Mouse (Mus musculus) intestine, postnatal 0 days (tissue): ENCODE results near the gene Tshr. TPM values are rescaled to one million over a fixed set of nuclear protein-coding genes. Genes with fewer than 3 reads are reported as not detected.
"Not testable (repeated sequence)": the region's sequence is repeated elsewhere in the genome, so short reads cannot be mapped to it uniquely, and the experiment has no call there.

Experiments
- ATAC-seq: fragments of 200-750 bp; cut with Nextera tagmentation; 2 replicates; pipeline ENCODE4 v1.8.0; 2017; ENCODE audit warnings: mild to moderate bottlenecking, moderate TSS enrichment, moderate library complexity
- H3K27ac ChIP-seq: fragments of 300-500 bp; sonication (generic); 2 replicates; pipeline ENCODE4 v1.5.1; 2014; ENCODE audit warnings: mild to moderate bottlenecking, low read depth, low read length, moderate library complexity
- H3K27me3 ChIP-seq: fragments of 300-500 bp; sonication (generic); replicated peaks from 2 replicates; pipeline ENCODE4 v1.6.1; 2014; ENCODE audit warnings: low read length, mixed read lengths; ENCODE audit not compliant: control insufficient read depth, insufficient read depth
- H3K36me3 ChIP-seq: fragments of 300-500 bp; sonication (generic); 2 replicates; pipeline ENCODE4 v1.6.1; 2014; ENCODE audit warnings: mild to moderate bottlenecking, moderate library complexity; ENCODE audit not compliant: control insufficient read depth, insufficient read depth
- H3K4me1 ChIP-seq: fragments of 300-500 bp; sonication (generic); replicated peaks from 2 replicates; pipeline ENCODE4 v1.6.1; 2014; ENCODE audit warnings: antibody characterized with exemption, low read length, mixed read lengths; ENCODE audit not compliant: control insufficient read depth, insufficient read depth
- H3K4me2 ChIP-seq: fragments of 300-500 bp; sonication (generic); replicated peaks from 2 replicates; pipeline ENCODE4 v1.6.1; 2014; ENCODE audit warnings: low read depth, mild to moderate bottlenecking, moderate library complexity
- H3K4me3 ChIP-seq: fragments of 300-500 bp; sonication (generic); 2 replicates; pipeline ENCODE4 v1.5.1; 2014; ENCODE audit warnings: low read depth, low read length
- H3K9ac ChIP-seq: fragments of 300-500 bp; sonication (generic); 2 replicates; pipeline ENCODE4 v1.6.1; 2014; ENCODE audit warnings: mild to moderate bottlenecking, low read depth, low read length
- H3K9me3 ChIP-seq: fragments of 300-500 bp; sonication (generic); 2 replicates; pipeline ENCODE4 v1.6.1; 2016; ENCODE audit warnings: mixed run types; ENCODE audit not compliant: control insufficient read depth
- CTCF ChIP-seq: sonication (generic); IDR thresholded peaks from 2 replicates; pipeline ENCODE4 v1.5.1; 2016; ENCODE audit warnings: low read depth, mild to moderate bottlenecking, control low read depth, antibody characterized with exemption, moderate library complexity
- WGBS: fragments of 180-500 bp; shearing (Covaris S2); extraction: QIAGEN DNeasy Blood & Tissue Kit; methylation state at CpG from one replicate; pipeline ENCODE4 v1.1.7; 2014; 5-methylcytosine and 5-hydroxymethylcytosine counted together
- polyA plus RNA-seq: library from polyadenylated mRNA; unstranded; fragments of >200 nt; fragmentation: Nextera tagmentation; extraction: Ambion mirVana; gene quantifications from 2 replicates; pipeline ENCODE4 v1.2.1, GENCODE M21; 2015

The Tshr gene
- polyA plus RNA-seq, 1 experiment from 2014 or later = 0.04 TPM

- no peaks in the 10 kb centered on the region for H3K4me1 ChIP-seq
Measured at GRCm38 (mm10) chr12:91517808-91518207, 133.4 kb downstream of the Tshr start.

GRCm38 (mm10) chr12:91523626-91524025 lies 139.3 kb downstream of the Tshr start:
- H3K4me1 ChIP-seq = no peaks in the 10 kb centered on the region
- no peaks in the 10 kb centered on the region for H3K36me3 ChIP-seq
- no peak overlapping the region for H3K27ac ChIP-seq
- 56% methylated on average over 3 of the region's 3 CpGs for WGBS
- no peak overlapping the region for H3K4me3 ChIP-seq
- no peak overlapping the region for H3K4me2 ChIP-seq
- H3K9me3 ChIP-seq = no peaks in the 10 kb centered on the region
- ATAC-seq = no peak
- no peak overlapping the region for H3K9ac ChIP-seq
- no peak for TF ChIP-seq CTCF
- no peaks in the 10 kb centered on the region for H3K27me3 ChIP-seq

More at GRCm38 (mm10) chr12:91517808-91518207, 133.4 kb downstream of the Tshr start:
- no peak for TF ChIP-seq CTCF
- ATAC-seq = no peak
- 70% methylated on average over 3 of the region's 3 CpGs for WGBS
- Histone ChIP-seq H3K27me3 (no peaks in the 10 kb centered on the region), H3K4me2 (no peak overlapping the region), H3K4me3 (no peak overlapping the region), H3K27ac (no peak overlapping the region), H3K36me3 (no peaks in the 10 kb centered on the region), H3K9ac (no peak overlapping the region), H3K9me3 (no peaks in the 10 kb centered on the region)

- Histone ChIP-seq H3K27ac (no peak overlapping the region), H3K4me3 (no peak overlapping the region), H3K27me3 (no peaks in the 10 kb centered on the region), H3K36me3 (no peaks in the 10 kb centered on the region), H3K9ac (no peak overlapping the region), H3K9me3 (no peaks in the 10 kb centered on the region), H3K4me1 (no peaks in the 10 kb centered on the region), H3K4me2 (no peak overlapping the region)
- WGBS = 89% methylated on average over 6 of the region's 6 CpGs
- no peak for ATAC-seq
- no peak for TF ChIP-seq CTCF
Measured at GRCm38 (mm10) chr12:91534514-91534913, 150.2 kb downstream of the Tshr start.

- no peak overlapping the region for H3K4me3 ChIP-seq
- no peaks in the 10 kb centered on the region for H3K36me3 ChIP-seq
- no peak for ATAC-seq
- no peaks in the 10 kb centered on the region for H3K9me3 ChIP-seq
- H3K27me3 ChIP-seq = no peaks in the 10 kb centered on the region
- H3K27ac ChIP-seq = no peak overlapping the region
- no peak for TF ChIP-seq CTCF
- H3K4me1 ChIP-seq = no peaks in the 10 kb centered on the region
- H3K9ac ChIP-seq = no peak overlapping the region
- no peak overlapping the region for H3K4me2 ChIP-seq
- WGBS = 95% methylated on average over 7 of the region's 7 CpGs
Measured at GRCm38 (mm10) chr12:91540202-91540601, 155.8 kb downstream of the Tshr start.

- WGBS = 62% methylated on average over 9 of the region's 9 CpGs
- ATAC-seq = no peak
Measured at GRCm38 (mm10) chr12:91549471-91549870, 165.1 kb downstream of the Tshr start.

GRCm38 (mm10) chr12:91551773-91552526 lies 167.6 kb downstream of the Tshr start:
- ATAC-seq = peak; percentile 70; the same call in 1 of the 2 replicates
- no peak overlapping the region for H3K4me2 ChIP-seq

More at GRCm38 (mm10) chr12:91549471-91549870, 165.1 kb downstream of the Tshr start:
- no peak overlapping the region for H3K4me3 ChIP-seq
- H3K36me3 ChIP-seq = no peaks in the 10 kb centered on the region
- H3K27me3 ChIP-seq = no peaks in the 10 kb centered on the region
- TF ChIP-seq CTCF = no peak
- H3K27ac ChIP-seq = no peak overlapping the region
- no peaks in the 10 kb centered on the region for H3K9me3 ChIP-seq
- no peak overlapping the region for H3K4me2 ChIP-seq
- H3K4me1 ChIP-seq = 0 out of 2 replicates have a peak, but pooled peaks cover 3% of the 10 kb centered on the region
- H3K9ac ChIP-seq = no peak overlapping the region

GRCm38 (mm10) chr12:91557358-91558005 lies 173.1 kb downstream of the Tshr start:
- WGBS = 71% methylated on average over 8 of the region's 8 CpGs
- H3K9me3 ChIP-seq, H3K27me3 ChIP-seq, H3K4me2 ChIP-seq, H3K4me3 ChIP-seq, H3K4me1 ChIP-seq, H3K9ac ChIP-seq, H3K27ac ChIP-seq, H3K36me3 ChIP-seq: not testable (repeated sequence)
- ATAC-seq = peak; percentile 82

More at GRCm38 (mm10) chr12:91551773-91552526, 167.6 kb downstream of the Tshr start:
- H3K27me3 ChIP-seq = no peaks in the 10 kb centered on the region
- TF ChIP-seq CTCF = no peak
- no peak overlapping the region for H3K9ac ChIP-seq
- no peaks in the 10 kb centered on the region for H3K36me3 ChIP-seq
- no peak overlapping the region for H3K4me3 ChIP-seq
- no peaks in the 10 kb centered on the region for H3K9me3 ChIP-seq
- no peak overlapping the region for H3K27ac ChIP-seq
- WGBS = 28% methylated on average over 19 of the region's 19 CpGs
- 0 out of 2 replicates have a peak, but pooled peaks cover 3% of the 10 kb centered on the region for H3K4me1 ChIP-seq

- not testable (repeated sequence) for H3K4me2 ChIP-seq, ATAC-seq, H3K27ac ChIP-seq, H3K4me1 ChIP-seq, H3K4me3 ChIP-seq, H3K9ac ChIP-seq, H3K9me3 ChIP-seq, H3K36me3 ChIP-seq, H3K27me3 ChIP-seq
- WGBS = 97% methylated on average over 4 of the region's 4 CpGs
Measured at GRCm38 (mm10) chr12:91558152-91558551, 173.8 kb downstream of the Tshr start.
